Mouse (Mus musculus): ENCODE data around the gene Cnot9. TPM values are rescaled to one million over a fixed set of nuclear protein-coding genes. Genes with fewer than 3 reads are reported as not detected.
"Not testable (repeated sequence)": the region's sequence is repeated elsewhere in the genome, so short reads cannot be mapped to it uniquely, and the experiment has no call there.

Gene Cnot9
- polyA plus RNA-seq (2015; fragmentation: Nextera tagmentation; extraction: Ambion mirVana), result 27.2 and 28.9 TPM in 2 replicates

- peak; percentile 98 for ATAC-seq (ENCODE audit: low read depth)
- Histone ChIP-seq H3K27me3 (ENCODE audit: control insufficient read depth, insufficient read depth, low read depth, low read length) (no peaks in the 10 kb centered on the region), H3K27ac (ENCODE audit: low read length) (peak within 1 kb of the TSS; percentile 94)
Observed at GRCm38 (mm10) chr1:74505721-74506464, at the start of gene Cnot9. Gene Cnot9, plus strand, starts transcription at chr1:74506058.

GRCm38 (mm10) chr1:74460273-74460672, 45.6 kb upstream of the Cnot9 start:
- Histone ChIP-seq H3K36me3 (ENCODE audit: control insufficient read depth, insufficient read depth) (peaks cover 35% of the 10 kb centered on the region), H3K9ac (ENCODE audit: low read depth, low read length) (no peak overlapping the region), H3K4me3 (ENCODE audit: low read depth, low read length) (no peak overlapping the region), H3K9me3 (replicated peaks; ENCODE audit: control insufficient read depth, low read length) (no peaks in the 10 kb centered on the region), H3K4me2 (ENCODE audit: low read depth, low read length) (no peak overlapping the region), H3K4me1 (ENCODE audit: control insufficient read depth, low read depth, low read length) (no peaks in the 10 kb centered on the region), H3K27ac (ENCODE audit: low read length) (no peak overlapping the region), H3K27me3 (ENCODE audit: control insufficient read depth, insufficient read depth, low read depth, low read length) (no peaks in the 10 kb centered on the region)
- ATAC-seq (ENCODE audit: low read depth), result no peak
- WGBS (ENCODE audit: insufficient replicate concordance), result 67% methylated on average over 2 of the region's 2 CpGs

More at GRCm38 (mm10) chr1:74505721-74506464, at the start of gene Cnot9:
- H3K36me3 ChIP-seq (ENCODE audit: control insufficient read depth, insufficient read depth), result no peaks in the 10 kb centered on the region
- H3K9me3 ChIP-seq (replicated peaks; ENCODE audit: control insufficient read depth, low read length), result no peaks in the 10 kb centered on the region
- peak within 1 kb of the TSS; percentile 93 for H3K4me2 ChIP-seq (ENCODE audit: low read depth, low read length)
- H3K4me1 ChIP-seq (ENCODE audit: control insufficient read depth, low read depth, low read length), result peaks cover 17% of the 10 kb centered on the region
- H3K9ac ChIP-seq (ENCODE audit: low read depth, low read length), result peak within 1 kb of the TSS; percentile 97
- under 1% methylated on average over 62 of the region's 64 CpGs for WGBS (ENCODE audit: insufficient replicate concordance)
- H3K4me3 ChIP-seq (ENCODE audit: low read depth, low read length), result peak within 1 kb of the TSS; percentile 99

- peaks cover 36% of the 10 kb centered on the region for H3K36me3 ChIP-seq (ENCODE audit: control insufficient read depth, insufficient read depth)
Observed at GRCm38 (mm10) chr1:74485792-74486191, 20.1 kb upstream of the Cnot9 start.

GRCm38 (mm10) chr1:74501106-74501505, 4.8 kb upstream of the Cnot9 start:
- H3K4me3 ChIP-seq (ENCODE audit: low read depth, low read length), result no peak overlapping the region
- ATAC-seq (ENCODE audit: low read depth), result no peak
- 50% methylated on average over 1 of the region's 1 CpGs for WGBS (ENCODE audit: insufficient replicate concordance)
- H3K4me2 ChIP-seq (ENCODE audit: low read depth, low read length), result no peak overlapping the region
- no peaks in the 10 kb centered on the region; the same call in 1 of the 2 replicates for H3K36me3 ChIP-seq (ENCODE audit: control insufficient read depth, insufficient read depth)
- no peak overlapping the region for H3K27ac ChIP-seq (ENCODE audit: low read length)
- peaks cover 5% of the 10 kb centered on the region for H3K4me1 ChIP-seq (ENCODE audit: control insufficient read depth, low read depth, low read length)
- no peaks in the 10 kb centered on the region for H3K27me3 ChIP-seq (ENCODE audit: control insufficient read depth, insufficient read depth, low read depth, low read length)
- H3K9ac ChIP-seq (ENCODE audit: low read depth, low read length), result no peak overlapping the region
- H3K9me3 ChIP-seq (replicated peaks; ENCODE audit: control insufficient read depth, low read length), result no peaks in the 10 kb centered on the region

More at GRCm38 (mm10) chr1:74485792-74486191, 20.1 kb upstream of the Cnot9 start:
- H3K4me3 ChIP-seq (ENCODE audit: low read depth, low read length), result no peak overlapping the region
- WGBS (ENCODE audit: insufficient replicate concordance), result 89% methylated on average over 5 of the region's 5 CpGs
- no peaks in the 10 kb centered on the region for H3K27me3 ChIP-seq (ENCODE audit: control insufficient read depth, insufficient read depth, low read depth, low read length)
- no peak overlapping the region for H3K27ac ChIP-seq (ENCODE audit: low read length)
- no peaks in the 10 kb centered on the region for H3K9me3 ChIP-seq (replicated peaks; ENCODE audit: control insufficient read depth, low read length)
- no peaks in the 10 kb centered on the region for H3K4me1 ChIP-seq (ENCODE audit: control insufficient read depth, low read depth, low read length)
- no peak overlapping the region for H3K4me2 ChIP-seq (ENCODE audit: low read depth, low read length)
- H3K9ac ChIP-seq (ENCODE audit: low read depth, low read length), result no peak overlapping the region
- ATAC-seq (ENCODE audit: low read depth), result no peak

- peak; percentile 27 for ATAC-seq (ENCODE audit: low read depth)
- Histone ChIP-seq H3K9ac (ENCODE audit: low read depth, low read length) (peak overlapping the region; percentile 85), H3K9me3 (replicated peaks; ENCODE audit: control insufficient read depth, low read length) (no peaks in the 10 kb centered on the region), H3K27ac (ENCODE audit: low read length) (peak overlapping the region; percentile 72), H3K4me3 (ENCODE audit: low read depth, low read length) (peak overlapping the region; percentile 99), H3K4me1 (ENCODE audit: control insufficient read depth, low read depth, low read length) (peaks cover 14% of the 10 kb centered on the region), H3K36me3 (ENCODE audit: control insufficient read depth, insufficient read depth) (no peaks in the 10 kb centered on the region), H3K27me3 (ENCODE audit: control insufficient read depth, insufficient read depth, low read depth, low read length) (no peaks in the 10 kb centered on the region), H3K4me2 (ENCODE audit: low read depth, low read length) (peak overlapping the region; percentile 93)
- WGBS (ENCODE audit: insufficient replicate concordance), result 0% methylated on average over 22 of the region's 22 CpGs
Observed at GRCm38 (mm10) chr1:74505393-74505720, 501 bp upstream of the Cnot9 start.

GRCm38 (mm10) chr1:74506471-74506881, 618 bp downstream of the Cnot9 start:
- Histone ChIP-seq H3K27me3 (ENCODE audit: control insufficient read depth, insufficient read depth, low read depth, low read length) (no peaks in the 10 kb centered on the region), H3K9me3 (replicated peaks; ENCODE audit: control insufficient read depth, low read length) (no peaks in the 10 kb centered on the region), H3K27ac (ENCODE audit: low read length) (peak overlapping the region; percentile 94), H3K4me2 (ENCODE audit: low read depth, low read length) (peak overlapping the region; percentile 77), H3K9ac (ENCODE audit: low read depth, low read length) (peak overlapping the region; percentile 97), H3K36me3 (ENCODE audit: control insufficient read depth, insufficient read depth) (no peaks in the 10 kb centered on the region), H3K4me3 (ENCODE audit: low read depth, low read length) (peak overlapping the region; percentile 99), H3K4me1 (ENCODE audit: control insufficient read depth, low read depth, low read length) (peaks cover 17% of the 10 kb centered on the region)
- peak; percentile 12; the same call in 1 of the 2 replicates for ATAC-seq (ENCODE audit: low read depth)
- WGBS (ENCODE audit: insufficient replicate concordance), result under 1% methylated on average over 33 of the region's 34 CpGs

- ATAC-seq (ENCODE audit: low read depth), result no peak
- Histone ChIP-seq H3K4me2 (ENCODE audit: low read depth, low read length) (peak overlapping the region; percentile 77), H3K36me3 (ENCODE audit: control insufficient read depth, insufficient read depth) (no peaks in the 10 kb centered on the region), H3K27ac (ENCODE audit: low read length) (no peak overlapping the region), H3K4me1 (ENCODE audit: control insufficient read depth, low read depth, low read length) (peaks cover 17% of the 10 kb centered on the region), H3K9me3 (replicated peaks; ENCODE audit: control insufficient read depth, low read length) (no peaks in the 10 kb centered on the region), H3K27me3 (ENCODE audit: control insufficient read depth, insufficient read depth, low read depth, low read length) (no peaks in the 10 kb centered on the region), H3K9ac (ENCODE audit: low read depth, low read length) (peak overlapping the region; percentile 97), H3K4me3 (ENCODE audit: low read depth, low read length) (peak overlapping the region; percentile 99)
- WGBS (ENCODE audit: insufficient replicate concordance), result 68% methylated on average over 2 of the region's 2 CpGs
Observed at GRCm38 (mm10) chr1:74507780-74508179, 1.9 kb downstream of the Cnot9 start.

GRCm38 (mm10) chr1:74511306-74511705, 5.4 kb downstream of the Cnot9 start:
- H3K27me3 ChIP-seq (ENCODE audit: control insufficient read depth, insufficient read depth, low read depth, low read length), result no peaks in the 10 kb centered on the region
- H3K4me2 ChIP-seq (ENCODE audit: low read depth, low read length), result no peak overlapping the region
- no peak overlapping the region for H3K27ac ChIP-seq (ENCODE audit: low read length)
- 0 out of 2 replicates have a peak, but pooled peaks have one; percentile 11 for ATAC-seq (ENCODE audit: low read depth)
- H3K9me3 ChIP-seq (replicated peaks; ENCODE audit: control insufficient read depth, low read length), result no peaks in the 10 kb centered on the region
- no peaks in the 10 kb centered on the region for H3K36me3 ChIP-seq (ENCODE audit: control insufficient read depth, insufficient read depth)
- 81% methylated on average over 5 of the region's 5 CpGs for WGBS (ENCODE audit: insufficient replicate concordance)
- H3K9ac ChIP-seq (ENCODE audit: low read depth, low read length), result no peak overlapping the region
- H3K4me3 ChIP-seq (ENCODE audit: low read depth, low read length), result no peak overlapping the region
- H3K4me1 ChIP-seq (ENCODE audit: control insufficient read depth, low read depth, low read length), result peaks cover 11% of the 10 kb centered on the region

- H3K9me3 ChIP-seq (replicated peaks; ENCODE audit: control insufficient read depth, low read length); H3K4me3 ChIP-seq (ENCODE audit: low read depth, low read length); H3K9ac ChIP-seq (ENCODE audit: low read depth, low read length); H3K27ac ChIP-seq (ENCODE audit: low read length); H3K4me1 ChIP-seq (ENCODE audit: control insufficient read depth, low read depth, low read length); H3K36me3 ChIP-seq (ENCODE audit: control insufficient read depth, insufficient read depth); ATAC-seq (ENCODE audit: low read depth); H3K27me3 ChIP-seq (ENCODE audit: control insufficient read depth, insufficient read depth, low read depth, low read length); H3K4me2 ChIP-seq (ENCODE audit: low read depth, low read length): not testable (repeated sequence)
- 67% methylated on average over 1 of the region's 1 CpGs for WGBS (ENCODE audit: insufficient replicate concordance)
Observed at GRCm38 (mm10) chr1:74512999-74513398, 7.1 kb downstream of the Cnot9 start.

Data from liver, embryonic 16.5 days (tissue).